Mouse (Mus musculus) cerebellum, adult 2 months (tissue): ENCODE measurements at regions not wholly inside any gene's neighbourhood (a gene's known extent, or its start where the extent isn't known, plus 50 kb on each side); places are given as distances from the start of the nearest gene placed in this dataset.

ENCODE experiments used
- CTCF ChIP-seq: fragments of 200-500 bp; IDR thresholded peaks from 2 replicates; pipeline ENCODE4 v1.5.1; 2011; ENCODE audit warnings: low read depth, mild to moderate bottlenecking, control low read depth, low read length, moderate library complexity, borderline replicate concordance; ENCODE audit not compliant: insufficient read depth
- POLR2A ChIP-seq: fragments of 200-500 bp; IDR thresholded peaks from 2 replicates; pipeline ENCODE4 v1.6.1; 2011; ENCODE audit warnings: low read length, control low read depth, borderline replicate concordance; ENCODE audit not compliant: insufficient read depth

GRCm38 (mm10) chr14:71674564-71674963, 817.1 kb downstream of the Gm9195 start:
- TF ChIP-seq CTCF (no peak), POLR2A (no peak)
